Mouse (Mus musculus): ENCODE measurements around the gene Pou3f1.
"Not testable (repeated sequence)": the region's sequence is repeated elsewhere in the genome, so short reads cannot be mapped to it uniquely, and the experiment has no call there.

Gene Pou3f1

GRCm38 (mm10) chr4:124693135-124693894, 36.7 kb downstream of the Pou3f1 start, which contains the start of gene Utp11:
Gene Utp11, minus strand, starts transcription at chr4:124693600.
- DNase-seq: peak; percentile 90 to 92

GRCm38 (mm10) chr4:124694572-124694971, 38.0 kb downstream of the Pou3f1 start:
- no peak for DNase-seq

GRCm38 (mm10) chr4:124695786-124696516, 39.3 kb downstream of the Pou3f1 start:
- DNase-seq: no peak

- DNase-seq: no peak
Observed at GRCm38 (mm10) chr4:124699791-124700190, 43.2 kb downstream of the Pou3f1 start.

DNA sequence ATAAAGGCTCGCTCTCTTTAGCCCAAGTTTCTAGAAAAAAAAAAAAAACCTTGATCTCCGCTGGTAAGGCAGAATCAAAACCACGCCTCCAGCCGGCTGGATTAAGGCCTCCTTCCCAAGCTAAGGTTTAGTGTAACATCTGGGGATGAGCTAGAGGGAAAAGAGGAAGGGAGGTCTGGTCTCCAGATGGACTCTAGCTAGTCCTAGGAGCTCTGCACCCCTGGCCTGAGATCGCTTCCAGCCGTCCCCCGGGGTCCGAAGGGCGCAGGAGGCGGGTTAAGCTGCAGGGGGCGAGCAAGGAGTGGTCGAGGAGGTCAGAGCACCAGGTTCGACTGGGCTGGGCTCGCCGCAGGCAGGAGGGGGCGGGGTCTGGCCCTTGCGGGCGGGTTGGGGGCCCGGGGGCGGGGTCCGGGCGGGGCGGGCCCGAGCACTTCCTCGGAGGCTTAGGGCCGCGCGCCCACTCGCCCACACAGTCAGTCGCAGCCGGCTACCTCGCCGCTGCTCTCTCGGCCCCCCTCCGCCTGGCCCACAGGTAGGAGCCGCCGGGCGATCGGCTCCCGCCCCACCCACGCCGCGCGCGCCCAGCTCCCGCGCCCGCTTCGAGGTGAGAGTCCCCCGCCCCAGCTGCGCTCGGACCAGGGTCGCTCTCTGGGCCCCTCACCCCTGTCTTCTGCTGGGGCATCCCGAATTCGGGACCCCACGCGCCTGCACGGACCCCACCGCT, 43.8 kb downstream of the Pou3f1 start, which contains the start of gene Fhl3:
Fhl3 (plus strand) TSS at position 454 of the 724 bp plus-strand sequence.
- peak; percentile 38 to 41 for DNase-seq

- peak in 1 of 2 experiments; percentile 9 for DNase-seq
Observed at GRCm38 (mm10) chr4:124701052-124701845, 44.6 kb downstream of the Pou3f1 start.

DNA sequence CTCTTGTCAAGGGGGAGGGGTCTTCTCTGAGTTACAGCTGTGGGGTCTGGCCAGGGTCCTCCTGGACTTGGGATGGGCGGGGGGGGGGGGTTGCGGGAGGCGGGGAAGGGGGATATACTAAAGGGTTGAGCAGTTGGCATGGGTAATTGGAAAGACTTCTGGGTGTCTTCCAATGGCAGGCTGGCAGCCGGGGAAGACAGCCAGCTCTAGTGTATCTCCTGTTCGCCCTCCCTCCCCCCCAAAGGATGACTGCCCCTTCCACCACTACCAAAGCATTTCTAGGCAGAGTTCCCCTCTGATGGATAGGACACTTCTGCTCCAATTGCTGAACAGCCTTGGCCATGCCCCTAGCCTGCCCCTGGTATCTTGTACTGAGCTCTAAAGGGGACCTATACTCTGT, 45.3 kb downstream of the Pou3f1 start:
- DNase-seq: no peak

DNA sequence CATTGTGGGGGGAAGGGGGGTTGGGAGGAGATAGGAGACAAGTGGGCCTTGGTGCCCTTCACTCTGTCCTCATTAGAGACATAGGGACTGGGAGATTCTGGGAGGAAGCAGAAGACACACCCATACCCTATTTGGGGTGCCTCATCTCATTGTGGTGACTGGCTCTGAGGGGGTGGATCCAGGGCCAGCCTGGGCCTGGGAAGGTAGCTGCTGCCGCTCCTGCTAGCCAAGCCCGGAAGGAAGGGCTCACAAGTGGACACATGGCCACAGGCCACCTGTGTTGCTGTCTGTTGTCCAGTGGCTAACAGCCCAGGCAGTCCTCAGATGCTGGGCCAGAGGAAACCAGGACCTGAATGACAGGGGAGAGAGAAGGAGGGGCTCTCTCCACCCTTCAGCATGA, 46.8 kb downstream of the Pou3f1 start:
- peak in 1 of 2 experiments; percentile 9 for DNase-seq

DNA sequence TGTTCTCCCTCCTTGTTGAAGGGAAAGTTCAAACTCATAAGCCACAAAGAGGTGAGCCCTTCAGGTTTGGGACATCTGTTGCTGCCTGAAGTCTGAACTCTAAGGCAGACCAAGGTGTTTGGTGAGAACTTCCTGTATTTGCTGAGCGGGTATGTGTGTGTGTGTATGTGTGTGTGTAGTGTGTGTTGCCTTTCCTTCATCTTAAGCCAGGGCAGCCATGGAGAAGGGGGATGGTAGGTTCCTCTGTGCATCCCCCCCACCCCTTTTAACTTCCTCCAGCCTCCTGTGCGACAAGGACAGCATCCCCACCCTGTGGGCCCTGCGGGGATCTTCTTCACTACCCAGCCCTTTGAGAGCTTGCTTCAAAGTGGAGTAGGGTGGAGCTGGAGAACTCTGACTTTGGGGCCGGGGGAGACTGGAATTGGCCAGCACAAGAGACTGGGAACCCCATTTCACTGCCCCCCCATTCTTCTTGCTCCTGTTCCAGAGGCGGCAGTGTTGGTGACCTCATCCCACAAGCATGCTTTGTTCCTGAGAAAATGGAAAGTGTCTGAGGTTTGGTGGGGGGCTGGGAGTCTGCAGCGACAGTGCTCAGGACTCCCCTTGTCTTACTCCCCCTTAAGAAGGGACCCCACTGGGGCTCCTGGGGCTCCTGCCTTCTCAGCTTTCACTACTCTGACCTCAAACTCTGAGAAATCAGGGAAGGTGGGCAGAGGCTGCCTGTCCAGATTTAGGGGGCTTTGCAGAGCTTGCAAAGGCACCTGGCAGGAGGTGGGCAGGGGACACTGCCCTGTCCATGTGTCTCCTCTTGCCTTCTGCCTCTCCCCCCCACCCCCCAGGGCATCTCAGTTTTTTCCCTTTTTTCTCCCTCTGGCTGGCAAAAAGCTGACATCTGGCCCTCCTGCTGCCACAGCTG, 47.5 kb downstream of the Pou3f1 start:
- no peak for DNase-seq

DNA sequence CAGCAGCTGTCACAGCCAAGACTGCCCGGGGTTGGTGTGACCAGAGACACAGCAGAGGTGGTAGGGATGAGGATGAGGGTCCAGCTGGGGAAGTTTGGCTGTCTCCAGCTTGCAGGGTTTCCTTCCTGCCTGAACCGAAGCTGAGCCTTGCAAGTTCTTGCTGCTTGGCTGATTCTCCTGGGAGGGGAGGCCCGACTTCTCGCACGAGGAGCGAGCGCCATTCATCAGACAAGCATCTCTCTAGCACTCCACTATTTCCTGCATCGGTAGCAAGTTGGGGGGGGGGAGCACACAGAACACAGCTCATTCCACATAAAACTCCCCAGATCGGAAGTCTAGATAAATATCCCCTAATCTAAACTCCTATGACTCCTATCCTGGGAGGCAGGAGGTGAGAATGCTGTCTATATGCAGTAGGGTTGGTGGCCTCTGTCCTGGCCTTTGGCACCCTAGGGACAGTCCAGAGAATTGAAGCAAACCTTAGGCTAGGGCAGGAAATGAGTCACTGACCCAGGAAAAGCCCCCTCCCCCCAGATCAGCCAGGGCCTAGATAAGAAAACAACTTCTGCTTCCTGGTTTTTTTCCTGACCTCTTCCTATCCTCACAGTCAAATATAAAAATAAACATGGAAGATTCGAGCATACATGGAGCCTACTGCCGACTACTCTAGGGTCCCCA, 48.3 kb downstream of the Pou3f1 start:
- peak; percentile 41 to 48 for DNase-seq

DNA sequence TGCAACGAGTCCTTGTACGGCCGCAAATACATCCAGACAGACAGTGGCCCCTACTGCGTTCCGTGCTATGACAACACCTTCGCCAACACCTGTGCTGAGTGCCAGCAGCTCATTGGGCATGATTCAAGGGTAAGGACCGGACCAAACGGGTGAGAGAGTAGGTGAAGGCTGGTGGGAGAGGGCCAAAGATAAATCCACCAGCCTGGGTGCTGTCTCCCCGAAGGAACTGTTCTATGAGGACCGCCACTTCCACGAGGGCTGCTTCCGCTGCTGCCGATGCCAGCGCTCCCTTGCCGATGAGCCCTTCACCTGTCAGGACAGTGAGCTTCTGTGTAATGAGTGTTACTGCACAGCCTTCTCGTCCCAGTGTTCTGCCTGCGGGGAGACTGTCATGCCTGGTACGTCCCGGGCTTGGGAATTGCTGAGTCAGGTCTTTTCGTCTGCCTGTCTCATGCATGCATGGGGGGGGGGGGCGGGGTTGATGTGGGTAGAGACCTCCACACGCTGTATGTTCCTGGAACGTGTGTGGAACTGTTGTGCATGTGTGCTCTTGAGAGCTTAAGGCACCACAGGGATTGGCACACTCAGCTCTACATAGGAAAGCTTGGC, 49.2 kb downstream of the Pou3f1 start:
- DNase-seq: no peak

DNA sequence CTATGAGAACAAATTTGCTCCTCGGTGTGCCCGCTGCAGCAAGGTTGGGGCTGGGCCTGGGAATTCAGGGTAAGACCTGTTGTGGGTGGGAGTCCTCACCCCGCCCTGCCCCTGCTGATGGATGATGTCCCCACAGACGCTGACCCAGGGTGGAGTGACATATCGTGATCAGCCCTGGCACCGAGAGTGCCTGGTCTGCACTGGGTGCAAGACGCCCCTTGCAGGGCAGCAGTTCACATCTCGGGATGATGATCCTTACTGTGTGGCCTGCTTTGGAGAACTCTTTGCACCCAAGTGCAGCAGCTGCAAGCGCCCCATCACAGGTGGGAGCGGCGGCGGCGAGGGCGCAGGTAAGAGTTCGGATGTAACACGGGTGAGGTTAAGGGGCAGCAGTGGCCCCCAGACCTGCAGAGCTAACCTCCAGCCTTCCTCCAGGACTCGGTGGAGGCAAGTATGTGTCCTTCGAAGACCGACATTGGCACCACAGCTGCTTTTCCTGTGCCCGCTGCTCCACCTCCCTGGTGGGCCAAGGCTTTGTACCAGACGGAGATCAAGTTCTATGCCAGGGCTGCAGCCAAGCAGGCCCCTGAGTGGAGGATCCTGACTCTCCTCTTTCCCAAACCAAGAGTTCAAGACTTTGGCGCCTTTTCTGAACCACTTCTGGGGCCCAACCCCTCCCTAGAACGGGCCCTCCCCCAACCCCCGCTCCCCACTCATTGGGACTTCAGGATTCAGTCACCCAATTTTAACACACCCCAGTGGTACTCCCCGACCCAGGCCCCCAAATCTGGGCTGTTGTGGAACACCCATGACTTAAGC, 51.0 kb downstream of the Pou3f1 start:
- DNase-seq: not testable (repeated sequence)

DNA sequence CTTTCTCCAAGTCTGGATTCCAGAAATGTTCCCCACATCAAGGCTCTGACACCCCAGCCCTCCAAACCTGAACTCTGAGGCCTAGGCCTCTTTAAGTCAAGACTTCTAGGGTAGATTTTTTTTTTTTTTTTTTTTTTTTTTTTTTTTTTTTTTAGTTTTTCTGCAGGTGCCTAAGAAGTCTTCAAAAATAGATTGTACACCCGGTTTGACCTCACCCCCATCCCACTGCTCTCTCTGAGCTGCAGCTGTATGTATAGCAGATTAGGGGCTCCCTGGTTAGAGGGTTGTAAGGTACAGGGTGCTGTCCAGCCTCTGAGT, 51.6 kb downstream of the Pou3f1 start:
- not testable (repeated sequence) for DNase-seq

GRCm38 (mm10) chr4:124708518-124709477, 52.2 kb downstream of the Pou3f1 start:
- DNase-seq: peak; percentile 94 to 95

- peak; percentile 57 to 65 for DNase-seq
Observed at GRCm38 (mm10) chr4:124709961-124710446, 53.4 kb downstream of the Pou3f1 start.
